Mouse (Mus musculus) c-Kit-positive CD71-positive TER-119-negative erythroid progenitor cells, embryonic 14.5 days (primary cell): ENCODE data around the gene Ppp1r2.
"Not testable (repeated sequence)": the region's sequence is repeated elsewhere in the genome, so short reads cannot be mapped to it uniquely, and the experiment has no call there.

ENCODE experiments used
- DNase-seq: peaks from one replicate; pipeline ENCODE4 v3.0.0-alpha.2; 2013; ENCODE audit warnings: low read depth

Gene Ppp1r2

GRCm38 (mm10) chr16:31274674-31275460 is at the start of gene Ppp1r2:
Ppp1r2 (minus strand) TSS chr16:31275277.
- peak; percentile 80 for DNase-seq

GRCm38 (mm10) chr16:31321501-31321900 is 46.4 kb upstream of the Ppp1r2 start:
- DNase-seq, result no peak

GRCm38 (mm10) chr16:31320954-31321353 is 45.9 kb upstream of the Ppp1r2 start:
- no peak for DNase-seq

GRCm38 (mm10) chr16:31319723-31320122 is 44.6 kb upstream of the Ppp1r2 start:
- not testable (repeated sequence) for DNase-seq

GRCm38 (mm10) chr16:31319316-31319715 is 44.2 kb upstream of the Ppp1r2 start:
- no peak for DNase-seq

- DNase-seq, result no peak
Observed at GRCm38 (mm10) chr16:31318418-31318817, 43.3 kb upstream of the Ppp1r2 start.

- not testable (repeated sequence) for DNase-seq
Observed at GRCm38 (mm10) chr16:31316246-31317143, 41.4 kb upstream of the Ppp1r2 start.

- DNase-seq, result no peak
Observed at GRCm38 (mm10) chr16:31315294-31315693, 40.2 kb upstream of the Ppp1r2 start.

GRCm38 (mm10) chr16:31314497-31315233 is 39.6 kb upstream of the Ppp1r2 start, which contains the start of gene Apod:
Apod (minus strand) TSS chr16:31314808.
- DNase-seq, result no peak

GRCm38 (mm10) chr16:31313611-31314010 is 38.5 kb upstream of the Ppp1r2 start:
- no peak for DNase-seq

GRCm38 (mm10) chr16:31312296-31312695 is 37.2 kb upstream of the Ppp1r2 start:
- DNase-seq, result no peak

GRCm38 (mm10) chr16:31305199-31305919 is 30.3 kb upstream of the Ppp1r2 start:
- no peak for DNase-seq

- no peak for DNase-seq
Observed at GRCm38 (mm10) chr16:31303276-31303675, 28.2 kb upstream of the Ppp1r2 start.

- no peak for DNase-seq
Observed at GRCm38 (mm10) chr16:31300883-31301532, 25.9 kb upstream of the Ppp1r2 start.

- no peak for DNase-seq
Observed at GRCm38 (mm10) chr16:31300467-31300866, 25.4 kb upstream of the Ppp1r2 start.

- no peak for DNase-seq
Observed at GRCm38 (mm10) chr16:31299960-31300353, 24.9 kb upstream of the Ppp1r2 start.

- no peak for DNase-seq
Observed at GRCm38 (mm10) chr16:31299164-31299959, 24.3 kb upstream of the Ppp1r2 start.

- no peak for DNase-seq
Observed at GRCm38 (mm10) chr16:31297113-31297512, 22.0 kb upstream of the Ppp1r2 start.

GRCm38 (mm10) chr16:31293761-31294160 is 18.7 kb upstream of the Ppp1r2 start:
- DNase-seq, result no peak

GRCm38 (mm10) chr16:31290751-31291365 is 15.8 kb upstream of the Ppp1r2 start:
- DNase-seq, result no peak
